Mouse (Mus musculus) testis, adult 2 months (tissue): ENCODE results near the gene Ap3b1. TPM values are rescaled to one million over a fixed set of nuclear protein-coding genes. Genes with fewer than 3 reads are reported as not detected.
A peak's percentile ranks its signal among the peaks of the same experiment; 100 is the strongest.

Experiments
- H3K27ac ChIP-seq: fragments of 200-500 bp; 2 replicates; pipeline ENCODE4 v1.5.1; 2012; ENCODE audit warnings: low read depth, low read length; ENCODE audit not compliant: control insufficient read depth, insufficient read depth
- H3K27me3 ChIP-seq: fragments of 200-500 bp; 2 replicates; pipeline ENCODE4 v1.6.1; 2012; ENCODE audit warnings: mild to moderate bottlenecking, low read length, moderate library complexity; ENCODE audit not compliant: control insufficient read depth, insufficient read depth
- H3K36me3 ChIP-seq: fragments of 200-500 bp; 2 replicates; pipeline ENCODE4 v1.6.1; 2012; ENCODE audit warnings: mild to moderate bottlenecking, low read length; ENCODE audit not compliant: control insufficient read depth, insufficient read depth
- H3K4me1 ChIP-seq: fragments of 200-500 bp; 2 replicates; pipeline ENCODE4 v1.6.1; 2012; ENCODE audit warnings: low read length; ENCODE audit not compliant: control insufficient read depth, insufficient read depth
- H3K4me3 ChIP-seq: fragments of 200-500 bp; 2 replicates; pipeline ENCODE4 v1.5.1; 2012; ENCODE audit warnings: low read depth, mild to moderate bottlenecking, low read length, moderate library complexity, mixed read lengths; ENCODE audit not compliant: control insufficient read depth
- CTCF ChIP-seq: fragments of 200-500 bp; IDR thresholded peaks from 2 replicates; pipeline ENCODE4 v1.5.1; 2012; ENCODE audit warnings: low read depth, mild to moderate bottlenecking, inconsistent platforms, low read length, moderate library complexity; ENCODE audit not compliant: control insufficient read depth, insufficient read depth, insufficient replicate concordance
- POLR2A ChIP-seq: fragments of 200-500 bp; IDR thresholded peaks from 2 replicates; pipeline ENCODE4 v1.6.1; 2012; ENCODE audit warnings: low read depth, mild to moderate bottlenecking, inconsistent platforms, low read length, moderate library complexity; ENCODE audit not compliant: control insufficient read depth
- polyA plus RNA-seq: library from polyadenylated mRNA; depleted of rRNA; stranded (reverse); fragments of >200 nt; gene quantifications from 2 replicates; pipeline ENCODE4 v1.2.3, GENCODE M21; 2012

Ap3b1 gene
- polyA plus RNA-seq, 1 experiment = 122 TPM

DNA sequence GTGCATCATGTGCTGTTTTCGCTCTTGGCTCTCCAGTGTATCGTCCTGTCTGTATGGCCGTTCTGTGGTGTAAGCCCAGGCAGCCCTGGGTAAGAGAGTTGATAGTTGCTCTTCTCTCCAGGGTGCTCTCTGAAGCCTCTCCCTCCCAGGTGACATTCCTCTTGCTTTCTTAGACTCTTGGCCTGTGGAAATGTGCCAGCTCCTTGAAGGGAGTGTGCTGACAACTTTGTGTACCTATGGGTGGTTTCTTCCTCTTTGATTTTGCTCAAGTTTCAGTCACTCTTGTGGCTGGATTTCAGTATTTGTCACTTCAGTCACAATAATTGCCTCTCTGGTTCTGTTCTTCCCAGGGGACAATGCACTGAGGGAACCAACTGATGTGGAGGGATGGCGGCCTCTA lies 20.2 kb downstream of the Ap3b1 start:
- TF ChIP-seq POLR2A (no peak), CTCF (no peak)
- no peaks in the 10 kb centered on the region for H3K4me1 ChIP-seq
- no peaks in the 10 kb centered on the region for H3K27me3 ChIP-seq
- H3K36me3 ChIP-seq = no peaks in the 10 kb centered on the region; the same call in 1 of the 2 replicates
- no peak overlapping the region for H3K27ac ChIP-seq
- no peak overlapping the region for H3K4me3 ChIP-seq

DNA sequence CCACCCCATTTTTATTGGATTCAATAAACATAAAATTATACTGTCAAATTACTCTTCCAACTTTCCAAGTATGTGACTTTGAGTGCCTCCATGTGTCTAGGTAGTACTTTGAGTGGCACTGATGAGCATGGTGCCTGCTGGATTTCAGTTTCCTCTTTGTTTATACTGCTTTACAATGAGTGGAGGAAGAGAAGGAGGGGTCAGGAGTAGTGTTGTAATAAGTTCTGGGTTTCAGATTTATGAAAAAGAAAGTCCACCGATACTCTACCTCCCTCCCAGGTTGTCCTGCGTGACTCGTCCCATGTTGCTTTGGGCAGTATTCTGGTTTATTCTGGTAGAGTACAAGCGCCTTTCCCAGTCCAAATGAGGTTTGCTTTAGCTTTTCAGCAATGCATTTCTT lies 22.7 kb downstream of the Ap3b1 start:
- no peaks in the 10 kb centered on the region for H3K36me3 ChIP-seq
- H3K4me1 ChIP-seq = no peaks in the 10 kb centered on the region
- no peak overlapping the region for H3K4me3 ChIP-seq
- no peak overlapping the region for H3K27ac ChIP-seq
- no peaks in the 10 kb centered on the region for H3K27me3 ChIP-seq
- TF ChIP-seq POLR2A = no peak

DNA sequence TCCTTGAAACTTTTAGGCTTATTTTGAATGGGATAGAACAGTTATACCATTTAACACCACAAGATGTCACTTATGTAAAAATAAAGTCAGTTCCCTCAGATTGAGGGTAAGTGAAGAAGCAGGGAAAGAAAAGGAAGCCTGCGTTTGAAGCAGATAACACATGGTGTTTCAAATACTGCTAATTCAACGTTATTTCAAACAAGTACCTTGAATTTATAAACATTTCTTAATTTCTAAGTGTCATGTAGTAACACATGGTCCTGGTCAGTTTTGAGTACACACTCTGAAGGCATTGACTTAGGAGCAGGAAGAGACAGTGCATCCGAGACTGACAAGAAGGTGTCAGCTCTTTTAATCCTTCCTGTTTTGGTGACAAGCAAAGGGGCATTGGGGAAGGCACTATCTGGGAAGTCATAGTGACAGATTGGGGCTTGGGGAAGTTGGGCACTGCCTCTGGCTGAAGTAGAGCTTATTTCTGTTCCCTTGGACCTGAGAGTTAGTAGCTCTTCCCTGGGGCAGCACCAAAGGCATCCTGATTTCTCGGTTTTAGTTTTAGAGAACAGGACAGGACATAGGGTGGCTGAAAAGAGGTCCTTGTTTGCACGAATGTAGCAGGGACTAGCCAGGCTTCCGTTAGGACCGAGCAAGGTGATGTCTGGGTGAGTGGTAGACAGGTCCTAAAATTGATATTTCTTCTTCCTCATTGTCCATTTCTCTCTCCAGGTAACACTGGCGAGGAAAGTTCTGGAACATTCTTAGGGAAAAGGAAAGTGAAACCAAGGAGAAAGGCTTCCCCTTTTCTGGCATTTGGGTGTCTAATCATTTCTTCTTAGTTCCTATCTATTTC lies 23.3 kb downstream of the Ap3b1 start:
- H3K36me3 ChIP-seq = no peaks in the 10 kb centered on the region
- H3K4me1 ChIP-seq = no peaks in the 10 kb centered on the region
- no peaks in the 10 kb centered on the region for H3K27me3 ChIP-seq
- TF ChIP-seq POLR2A (no peak), CTCF (no peak)
- H3K4me3 ChIP-seq = no peak overlapping the region
- peak overlapping the region; percentile 3; the same call in 1 of the 2 replicates for H3K27ac ChIP-seq

DNA sequence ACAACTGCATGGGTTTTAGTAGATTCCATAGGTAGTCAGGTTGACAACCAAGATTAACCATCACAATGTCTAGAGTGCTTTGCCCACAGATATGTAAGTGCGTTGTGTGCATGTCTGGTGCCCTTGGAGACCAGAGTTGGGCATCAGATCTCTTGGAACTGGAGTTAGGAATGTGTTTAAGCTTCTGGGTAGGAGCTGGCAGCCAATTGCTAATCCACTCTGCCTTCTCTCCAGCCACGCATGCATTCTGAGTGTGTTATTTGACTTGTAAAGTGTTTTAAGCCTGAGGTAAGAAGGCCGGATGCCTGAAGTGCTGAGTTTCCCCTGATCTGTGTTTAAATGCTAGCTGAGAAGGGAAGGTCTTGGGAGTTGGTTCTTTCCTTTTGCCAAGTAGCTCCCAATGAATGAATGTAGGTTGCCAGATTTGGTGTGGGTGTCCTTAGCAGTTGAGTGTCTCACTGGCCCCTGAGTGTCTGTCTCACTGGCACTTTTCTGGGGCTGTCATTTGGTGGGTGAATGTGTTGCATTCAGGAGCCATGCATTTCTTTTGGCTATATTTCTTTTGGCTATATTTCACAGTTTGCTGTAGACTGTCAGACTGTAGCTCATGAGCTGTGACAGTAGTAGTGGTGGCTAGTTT lies 26.3 kb downstream of the Ap3b1 start:
- TF ChIP-seq CTCF = no peak
- no peak for TF ChIP-seq POLR2A
- H3K36me3 ChIP-seq = no peaks in the 10 kb centered on the region
- H3K4me1 ChIP-seq = no peaks in the 10 kb centered on the region
- H3K27ac ChIP-seq = no peak overlapping the region
- no peaks in the 10 kb centered on the region for H3K27me3 ChIP-seq
- H3K4me3 ChIP-seq = no peak overlapping the region

DNA sequence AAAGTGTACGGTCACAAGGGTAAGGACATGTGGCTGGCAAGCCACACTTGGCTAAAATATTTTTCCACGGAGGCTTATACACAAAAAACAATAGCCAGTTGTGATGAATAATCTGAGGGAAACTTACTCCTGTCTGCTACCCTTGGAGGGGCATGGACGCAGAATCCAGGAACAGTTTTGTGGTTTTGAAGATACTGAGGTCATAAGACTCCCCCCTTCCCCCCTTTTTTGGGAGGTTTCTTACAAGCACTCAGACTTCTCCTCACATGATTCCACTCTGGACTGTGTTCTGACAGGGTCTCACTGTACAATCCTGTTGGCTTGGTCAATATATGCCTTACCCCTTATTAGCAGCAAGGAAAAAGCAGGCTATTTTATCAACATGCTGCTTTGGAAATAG lies 29.8 kb downstream of the Ap3b1 start:
- TF ChIP-seq POLR2A (no peak), CTCF (no peak)

DNA sequence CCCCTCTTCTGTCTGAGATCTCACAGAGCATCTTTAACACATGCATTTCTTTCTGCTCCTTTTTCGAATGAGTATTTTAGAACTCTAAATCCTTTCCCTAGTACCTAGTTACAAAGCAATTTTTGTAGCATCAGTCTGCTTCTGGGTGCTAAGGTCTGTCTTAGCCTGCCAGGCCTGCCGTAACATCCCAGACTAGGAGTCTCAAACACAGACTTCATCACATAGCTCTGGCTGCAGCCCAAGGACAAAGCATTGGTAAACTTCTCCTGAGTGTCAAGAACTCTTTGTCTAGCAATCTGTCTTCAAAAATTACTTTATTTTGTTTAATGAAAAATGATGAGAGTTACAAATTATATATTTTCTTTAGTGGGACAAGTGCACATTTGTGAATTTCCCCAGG lies 30.8 kb downstream of the Ap3b1 start:
- TF ChIP-seq POLR2A (no peak), CTCF (no peak)
- no peaks in the 10 kb centered on the region; the same call in 1 of the 2 replicates for H3K36me3 ChIP-seq
- no peaks in the 10 kb centered on the region for H3K27me3 ChIP-seq
- no peak overlapping the region for H3K4me3 ChIP-seq
- H3K27ac ChIP-seq = no peak overlapping the region; the same call in 1 of the 2 replicates
- H3K4me1 ChIP-seq = no peaks in the 10 kb centered on the region

More for the DNA sequence above, 29.8 kb downstream of the Ap3b1 start:
- H3K4me1 ChIP-seq = no peaks in the 10 kb centered on the region
- H3K27ac ChIP-seq = no peak overlapping the region; the same call in 1 of the 2 replicates
- no peaks in the 10 kb centered on the region; the same call in 1 of the 2 replicates for H3K36me3 ChIP-seq
- H3K4me3 ChIP-seq = no peak overlapping the region
- H3K27me3 ChIP-seq = no peaks in the 10 kb centered on the region

DNA sequence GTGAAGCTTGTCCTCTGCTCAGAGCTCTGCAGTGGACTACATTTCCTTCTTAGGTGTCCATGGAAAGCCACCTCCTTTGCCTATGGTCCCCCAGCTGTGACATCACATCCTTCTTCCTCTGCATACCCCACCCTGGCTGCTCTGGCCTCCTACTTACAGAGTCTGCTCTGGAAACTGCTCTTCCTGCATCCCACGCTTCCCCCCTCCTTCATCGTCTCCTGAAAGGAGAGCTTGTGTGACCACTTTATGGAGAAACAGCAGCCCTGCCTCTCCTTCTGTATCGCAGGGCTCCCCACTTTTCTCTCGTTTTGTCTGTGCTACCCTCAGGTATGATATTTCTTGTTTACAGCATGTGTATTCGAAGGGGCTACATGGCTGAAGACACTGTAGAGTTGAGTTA lies 33.5 kb downstream of the Ap3b1 start:
- Histone ChIP-seq H3K4me3 (no peak overlapping the region), H3K4me1 (no peaks in the 10 kb centered on the region), H3K27me3 (no peaks in the 10 kb centered on the region), H3K27ac (no peak overlapping the region), H3K36me3 (no peaks in the 10 kb centered on the region; the same call in 1 of the 2 replicates)
- TF ChIP-seq CTCF (no peak), POLR2A (no peak)

DNA sequence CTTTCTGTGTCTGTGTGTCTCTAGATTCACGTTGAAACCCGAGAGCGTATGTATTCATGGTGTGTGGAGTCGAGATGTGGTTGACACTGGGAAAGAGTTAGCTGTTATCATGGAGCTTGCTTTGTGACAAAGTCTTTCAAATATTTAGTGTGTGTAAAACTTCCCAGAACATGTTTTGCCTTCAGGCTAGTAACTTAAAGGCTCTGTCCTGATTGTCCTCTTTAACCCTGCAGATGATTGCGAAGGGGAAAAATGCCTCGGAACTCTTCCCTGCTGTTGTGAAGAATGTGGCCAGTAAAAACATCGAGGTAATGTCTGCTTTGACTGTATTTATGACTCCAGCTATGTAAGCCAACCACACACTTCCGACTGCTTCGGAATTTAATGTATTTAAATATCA lies 35.7 kb downstream of the Ap3b1 start:
- no peaks in the 10 kb centered on the region for H3K4me1 ChIP-seq
- H3K36me3 ChIP-seq = no peaks in the 10 kb centered on the region; the same call in 1 of the 2 replicates
- H3K27ac ChIP-seq = no peak overlapping the region
- no peak overlapping the region for H3K4me3 ChIP-seq
- TF ChIP-seq CTCF = no peak
- TF ChIP-seq POLR2A = no peak
- H3K27me3 ChIP-seq = no peaks in the 10 kb centered on the region
